Mouse (Mus musculus): ENCODE measurements around the gene Ptpn11.

The Ptpn11 gene

DNA sequence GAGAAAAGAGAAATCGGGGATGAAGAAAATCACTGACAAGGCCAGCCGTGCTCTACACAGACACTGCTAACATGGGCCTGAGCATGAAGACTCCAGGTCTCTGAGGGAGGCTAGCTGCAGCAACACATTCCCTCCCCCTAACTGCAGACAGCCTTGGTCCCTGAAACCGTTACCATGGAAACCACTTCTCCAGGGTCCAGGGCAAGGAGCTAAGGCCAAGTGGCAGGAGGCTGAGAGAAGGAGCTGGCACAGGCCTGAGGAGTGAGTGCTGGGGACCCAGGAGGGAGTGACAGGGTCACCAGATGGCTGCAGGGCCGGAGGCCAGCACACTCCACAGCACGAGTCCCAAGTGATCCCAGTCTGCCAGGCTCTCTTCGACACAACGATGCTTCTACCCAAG is 101.5 kb downstream of the Ptpn11 start:
- no peak for DNase-seq (ENCODE audit: low spot score in 2 of 2)

GRCm38 (mm10) chr5:121087733-121088132 is 103.5 kb downstream of the Ptpn11 start:
- no peak for DNase-seq (ENCODE audit: low spot score in 2 of 2)

- no peak for DNase-seq (ENCODE audit: low spot score in 2 of 2)
Observed at GRCm38 (mm10) chr5:121082605-121083004, 108.6 kb downstream of the Ptpn11 start.

DNA sequence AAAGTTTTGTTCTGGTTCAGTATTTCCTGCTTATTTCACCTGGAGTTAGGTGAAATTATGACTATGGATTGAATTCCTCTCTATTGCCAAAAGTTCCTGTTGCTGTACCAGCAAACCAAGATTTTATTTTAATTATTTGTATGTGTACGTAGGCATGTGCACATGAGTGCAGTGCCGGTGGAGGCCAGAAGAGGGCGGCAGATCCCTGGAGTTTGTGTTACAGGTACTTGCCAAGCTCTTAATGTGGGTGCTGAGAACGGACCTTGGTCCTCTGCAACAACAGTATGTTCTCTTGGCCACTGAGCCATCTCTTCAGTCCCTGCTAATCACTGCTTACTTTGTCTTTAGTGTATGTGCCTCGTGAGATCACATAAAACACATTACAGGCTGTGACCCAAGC is 109.4 kb downstream of the Ptpn11 start:
- DNase-seq (ENCODE audit: low spot score in 2 of 2) = no peak

Data from spleen, postnatal 10 days (tissue).